Mouse (Mus musculus) brain, adult 10 weeks (tissue): ENCODE results near the gene Nfe2l3. TPM values are rescaled to one million over a fixed set of nuclear protein-coding genes. Genes with fewer than 3 reads are reported as not detected.

Experiments used
- polyA plus RNA-seq: library from polyadenylated mRNA; stranded (reverse); fragments of 350-450 nt; fragmentation: Illumina TruSeq; extraction: RNeasy Lipid Tissue Mini Kit (QIAGEN cat#74804); gene quantifications from one replicate; pipeline ENCODE4 v1.2.3, GENCODE M21; 2015; ENCODE audit warnings: low read depth, low replicate concordance

Nfe2l3 gene
- polyA plus RNA-seq, result 4.8 TPM

DNA sequence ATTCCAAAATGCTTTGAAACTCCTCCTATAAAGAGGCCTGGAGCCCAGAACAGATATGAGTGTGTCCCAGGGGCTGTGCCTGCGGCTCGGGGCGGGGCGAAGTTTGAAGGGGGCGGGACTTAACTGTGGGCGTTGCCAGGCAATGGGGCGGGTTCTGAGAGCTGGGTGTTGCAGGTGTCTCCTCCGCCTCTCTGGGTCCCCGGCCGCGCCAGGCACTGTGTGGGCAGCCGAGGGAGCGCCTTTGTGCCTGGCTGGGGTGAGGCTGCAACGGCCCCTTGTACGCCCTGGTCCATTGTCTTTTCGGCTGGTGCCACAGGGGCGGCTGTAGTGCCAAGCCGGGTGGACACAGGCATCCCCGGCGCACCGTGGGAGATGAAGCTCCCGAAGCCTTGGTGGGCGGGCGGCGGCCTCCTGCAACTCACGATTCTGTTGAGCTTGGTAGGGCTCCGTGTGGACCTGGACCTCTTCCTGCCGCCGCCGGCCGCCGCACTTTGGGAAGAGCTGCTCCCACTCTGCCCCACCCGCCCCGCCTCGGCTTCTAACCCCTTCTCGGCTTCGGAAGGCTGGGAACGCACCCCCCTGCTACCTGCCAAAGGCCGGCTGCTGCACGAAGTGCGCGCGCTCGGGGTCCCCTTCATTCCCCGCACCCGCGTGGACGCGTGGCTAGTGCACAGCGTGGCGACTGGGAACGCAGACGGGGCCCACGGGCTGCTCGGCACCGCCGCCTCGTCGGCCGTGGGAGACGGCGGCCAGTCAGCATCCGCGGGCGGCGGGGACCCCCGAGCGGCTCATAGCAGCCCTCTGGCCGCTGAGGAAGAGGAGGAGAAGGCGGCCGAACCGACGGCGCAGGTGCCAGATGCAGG, at the start of gene Nfe2l3:
Nfe2l3 (plus strand) TSS at position 136 of the 863 bp plus-strand sequence.

DNA sequence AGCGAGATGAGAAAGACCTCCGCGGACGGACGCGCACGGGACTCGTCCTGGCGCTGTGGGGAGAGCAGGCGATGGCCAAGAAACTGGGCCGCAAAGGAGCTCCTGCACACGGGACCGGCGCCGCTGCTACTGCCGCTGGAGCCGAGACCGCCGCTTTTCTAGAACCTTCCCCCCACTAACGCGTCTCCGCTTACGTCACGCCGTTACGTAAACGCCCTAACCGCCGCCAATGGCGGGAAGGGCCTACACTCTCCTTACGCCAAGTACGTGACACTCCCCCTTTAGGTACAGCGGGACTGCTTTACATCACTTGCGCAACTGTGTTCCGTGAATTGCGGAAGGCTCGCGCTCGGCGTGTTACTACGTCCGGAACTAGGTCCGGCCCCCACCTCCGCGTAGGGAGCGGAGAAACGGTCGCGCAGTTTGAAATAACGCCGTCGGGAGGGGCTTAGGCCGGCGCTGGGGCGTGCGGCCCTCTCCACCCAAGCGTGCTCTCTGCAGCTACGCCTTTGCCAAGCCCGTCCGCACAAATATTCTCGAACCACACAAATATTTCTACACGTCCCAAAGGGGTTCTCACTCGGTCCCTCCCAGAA, 37.3 kb downstream of the Nfe2l3 start, which contains the start of gene Hnrnpa2b1:
Hnrnpa2b1 (minus strand) TSS at position 180 of the 596 bp plus-strand sequence.

DNA sequence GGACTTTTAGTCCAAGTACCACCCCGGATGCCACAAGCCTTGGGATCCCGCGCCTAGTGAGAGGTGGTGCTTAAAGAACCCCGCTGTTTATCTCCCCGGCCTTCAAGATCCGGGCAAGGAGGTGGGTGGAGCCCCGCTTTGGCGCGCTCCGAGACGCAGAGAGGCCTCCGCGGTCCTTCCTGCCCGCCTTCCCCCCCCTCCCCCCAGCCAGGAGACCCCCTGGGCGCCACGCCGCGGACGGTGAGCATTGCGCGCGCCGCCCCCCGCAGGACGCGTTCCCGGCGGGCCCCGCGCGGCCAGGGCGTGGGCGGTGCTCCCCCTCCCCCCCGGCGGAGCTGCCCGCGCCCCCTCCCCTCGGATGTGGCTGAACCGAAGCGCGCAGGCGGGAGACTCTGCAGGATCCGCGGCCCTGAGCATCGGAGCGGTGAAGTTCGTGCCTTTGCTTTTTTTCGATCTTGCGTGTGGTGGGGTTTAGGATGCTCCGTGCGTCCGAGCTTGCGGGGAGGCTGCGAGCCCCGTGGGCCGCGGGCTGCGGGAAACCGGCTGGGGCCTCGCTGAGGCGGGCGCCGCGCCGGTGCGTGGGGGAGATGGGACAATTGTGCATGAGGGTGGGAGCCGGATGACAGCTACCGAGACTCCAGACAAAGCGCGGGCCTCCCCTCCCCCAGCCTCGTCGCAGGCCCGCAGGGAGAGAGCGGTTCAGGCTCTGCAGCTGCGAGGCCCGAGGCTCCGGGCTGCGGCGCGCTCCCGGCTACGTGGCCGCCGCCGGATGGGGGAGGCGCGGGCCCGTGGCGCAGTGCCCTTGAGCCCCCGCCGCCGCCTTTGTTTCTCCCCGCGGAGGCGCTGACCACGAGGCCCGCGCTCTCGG, 38.1 kb downstream of the Nfe2l3 start, which contains the start of gene Cbx3:
Cbx3 (plus strand) TSS at position 50 of the 868 bp plus-strand sequence.

Other genes starting within 250 kb of the Nfe2l3 start
- gene Hnrnpa2b1, start 37.2 kb downstream of the Nfe2l3 start, polyA plus RNA-seq, result 623 TPM
- gene Cbx3, start 37.7 kb downstream of the Nfe2l3 start, polyA plus RNA-seq, result 161 TPM
- 140 TPM for gene Snx10, start 91.2 kb downstream of the Nfe2l3 start, polyA plus RNA-seq